Mouse (Mus musculus) CH12.LX (cell line): ENCODE measurements around the gene Hcrtr1. TPM values are rescaled to one million over a fixed set of nuclear protein-coding genes. Genes with fewer than 3 reads are reported as not detected.
A peak's percentile ranks its signal among the peaks of the same experiment; 100 is the strongest.

Experiments
- DNase-seq: peaks from one replicate; pipeline ENCODE4 v3.0.0-alpha.2; 2013; ENCODE audit errors: extremely low read depth
- H3K27ac ChIP-seq: 2 replicates; pipeline ENCODE4 v1.5.1; 2012; ENCODE audit warnings: low read depth, mild to moderate bottlenecking, control low read depth, moderate library complexity; ENCODE audit not compliant: insufficient read depth
- H3K27me3 ChIP-seq: replicated peaks from 2 replicates; pipeline ENCODE3; 2012; ENCODE audit warnings: inconsistent platforms
- H3K36me3 ChIP-seq, 2 experiments: replicated peaks in 1 of 2; 2 replicates each; pipeline versions ENCODE3 to v1.6.1; 2012; ENCODE audit warnings: inconsistent platforms in 1 of 2, low read length in 1 of 2, mild to moderate bottlenecking in 1 of 2, mixed read lengths in 1 of 2, moderate library complexity in 1 of 2; ENCODE audit not compliant: control insufficient read depth in 1 of 2, insufficient read depth in 1 of 2
- H3K4me1 ChIP-seq, 2 experiments: 2 replicates each; pipeline ENCODE4 v1.6.1; 2012; ENCODE audit warnings: inconsistent platforms in 1 of 2, moderate library complexity in 1 of 2; ENCODE audit not compliant: insufficient read depth in 2 of 2, control insufficient read depth in 1 of 2
- H3K4me2 ChIP-seq: 2 replicates; pipeline ENCODE4 v1.6.1; 2012; ENCODE audit warnings: low read depth, mild to moderate bottlenecking, control low read depth; ENCODE audit not compliant: poor library complexity, insufficient read depth, severe bottlenecking
- H3K4me3 ChIP-seq, 3 experiments: fragments of 150-350 bp in 1 of 3; sonication (generic) in 1 of 3; replicated peaks in 1 of 3; 2 replicates each; pipeline versions ENCODE3 to v1.5.1; 2011 to 2012; ENCODE audit warnings: low read depth in 2 of 3, low read length in 2 of 3, mild to moderate bottlenecking in 2 of 3, moderate library complexity in 2 of 3, control low read depth in 1 of 3, improper control_type of control experiment in 1 of 3, inconsistent platforms in 1 of 3, mixed read lengths in 1 of 3; ENCODE audit not compliant: poor library complexity in 1 of 3
- H3K79me2 ChIP-seq: replicated peaks from 2 replicates; pipeline ENCODE4 v1.6.1; 2012; ENCODE audit warnings: mild to moderate bottlenecking, moderate library complexity; ENCODE audit not compliant: control insufficient read depth, poor library complexity, insufficient read depth, severe bottlenecking; ENCODE audit errors: extremely low read depth
- H3K9ac ChIP-seq: 2 replicates; pipeline ENCODE4 v1.6.1; 2012; ENCODE audit warnings: low read depth, mild to moderate bottlenecking, control low read depth, moderate library complexity; ENCODE audit not compliant: insufficient read depth
- H3K9me3 ChIP-seq: replicated peaks from 2 replicates; pipeline ENCODE3; 2012; ENCODE audit warnings: low read length, inconsistent platforms, mixed read lengths
- BHLHE40 ChIP-seq: IDR thresholded peaks from 2 replicates; pipeline ENCODE4 v1.6.1; 2011; ENCODE audit warnings: mild to moderate bottlenecking, low read depth, low read length, improper control_type of control experiment
- CHD1 ChIP-seq: IDR thresholded peaks from 2 replicates; pipeline ENCODE4 v1.6.1; 2012; ENCODE audit warnings: low read depth, low read length, improper control_type of control experiment, inconsistent platforms
- E2F4 ChIP-seq: IDR thresholded peaks from 2 replicates; pipeline ENCODE4 v1.6.1; 2011; ENCODE audit warnings: low read depth, low read length, improper control_type of control experiment; ENCODE audit not compliant: insufficient replicate concordance
- ELF1 ChIP-seq: IDR thresholded peaks from 2 replicates; pipeline ENCODE4 v1.6.1; 2014; ENCODE audit warnings: low read depth, mild to moderate bottlenecking, inconsistent platforms, low read length, improper control_type of control experiment
- JUND ChIP-seq: conservative IDR thresholded peaks from 2 replicates; pipeline ENCODE4 v1.6.1; 2011; ENCODE audit warnings: low read depth, low read length, improper control_type of control experiment
- MAFK ChIP-seq: IDR thresholded peaks from 2 replicates; pipeline ENCODE4 v1.6.1; 2011; ENCODE audit warnings: low read length, improper control_type of control experiment; ENCODE audit not compliant: insufficient replicate concordance
- MAZ ChIP-seq: IDR thresholded peaks from 2 replicates; pipeline ENCODE4 v1.6.1; 2012; ENCODE audit warnings: low read depth, mild to moderate bottlenecking, inconsistent platforms, low read length, improper control_type of control experiment, moderate library complexity
- POLR2A ChIP-seq: IDR thresholded peaks from 2 replicates; pipeline ENCODE4 v1.6.1; 2011; ENCODE audit warnings: low read depth, mild to moderate bottlenecking, improper control_type of control experiment, low read length
- POLR2AphosphoS2 ChIP-seq: IDR thresholded peaks from 2 replicates; pipeline ENCODE4 v1.6.1; 2011; ENCODE audit warnings: low read depth, low read length, improper control_type of control experiment
- RCOR1 ChIP-seq: conservative IDR thresholded peaks from 2 replicates; pipeline ENCODE4 v1.6.1; 2012; ENCODE audit warnings: low read depth, mild to moderate bottlenecking, inconsistent platforms, low read length, improper control_type of control experiment
- UBTF ChIP-seq: IDR thresholded peaks from 2 replicates; pipeline ENCODE4 v1.6.1; 2012; ENCODE audit warnings: low read depth, mild to moderate bottlenecking, inconsistent platforms, low read length, improper control_type of control experiment, moderate library complexity
- USF1 ChIP-seq: IDR thresholded peaks from 2 replicates; pipeline ENCODE4 v1.6.1; 2014; ENCODE audit warnings: low read depth, mild to moderate bottlenecking, inconsistent platforms, low read length, improper control_type of control experiment
- ZKSCAN1 ChIP-seq: IDR thresholded peaks from 2 replicates; pipeline ENCODE4 v1.6.1; 2012; ENCODE audit warnings: low read depth, inconsistent platforms, low read length, improper control_type of control experiment, borderline replicate concordance
- ZNF384 ChIP-seq: IDR thresholded peaks from 2 replicates; pipeline ENCODE4 v1.6.1; 2012; ENCODE audit warnings: low read depth, low read length, improper control_type of control experiment, inconsistent platforms
- dilution Hi-C: fragments of 300-500 bp; cut with MboI; formaldehyde crosslinking; loops from 2 replicates; pipeline ENCODE4 v1.14.3; 2020; ENCODE audit warnings: low sequenced_read_pairs; ENCODE audit not compliant: extremely low pct_unique_long_range_greater_than_20kb, extremely low pct_ligation_motif_present
- in situ Hi-C: fragments of 300-500 bp; cut with MboI; formaldehyde crosslinking; loops from 3 replicates; pipeline ENCODE4 v1.14.3; 2019; ENCODE audit warnings: low sequenced_read_pairs, low pct_ligation_motif_present, low pct_unique_long_range_greater_than_20kb, mixed read lengths
- polyA plus RNA-seq: library from polyadenylated mRNA; unstranded; fragments of >175 nt; gene quantifications from 2 replicates; pipeline ENCODE4 v1.2.1, GENCODE M21; 2012; ENCODE audit warnings: low read depth; ENCODE audit not compliant: insufficient read length
- total RNA-seq, 2 experiments: library from RNA; depleted of rRNA; stranded (reverse); fragments of 300-350 nt in 1 of 2; fragments of >200 nt in 1 of 2; gene quantifications; 2 replicates each; pipeline ENCODE4 v1.2.3; 2012 to 2014

The Hcrtr1 gene
- total and polyA plus RNA-seq, 3 experiments: not detected

DNA sequence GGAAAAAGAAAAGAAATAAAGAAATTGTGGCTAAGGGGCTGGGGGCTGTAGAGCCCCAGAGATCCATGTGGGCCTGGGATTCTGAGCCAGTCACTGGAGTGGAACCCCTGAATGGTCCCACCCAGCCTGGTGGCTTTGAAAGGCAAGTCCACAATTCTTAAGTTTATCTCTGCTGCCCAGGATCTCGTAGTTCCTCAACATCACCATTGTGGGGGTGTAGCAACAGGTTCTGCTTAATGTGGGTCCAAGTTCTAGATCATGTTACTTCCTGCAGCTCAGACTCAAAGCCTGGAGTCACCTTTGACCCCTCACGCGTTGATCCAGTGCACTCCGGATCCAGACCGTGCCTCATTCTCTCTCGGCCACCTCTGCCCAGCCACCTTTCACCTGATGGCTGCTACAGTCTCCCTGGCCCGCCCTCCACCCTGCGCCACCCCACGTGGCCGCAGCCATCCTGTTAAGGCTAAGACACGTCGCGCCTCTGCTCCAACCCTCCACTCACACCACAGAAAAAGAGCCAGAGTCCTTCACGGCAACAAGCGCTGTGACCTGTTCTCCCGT, 30.3 kb upstream of the Hcrtr1 start:
- H3K4me1 ChIP-seq: peaks cover 6 to 8% of the 10 kb centered on the region in 2 experiments
- H3K27ac ChIP-seq: no peak overlapping the region
- peaks cover 93% of the 10 kb centered on the region for H3K27me3 ChIP-seq
- TF ChIP-seq ZKSCAN1: no peak
- no peak for TF ChIP-seq CHD1
- TF ChIP-seq JUND: no peak
- TF ChIP-seq MAZ: no peak
- TF ChIP-seq E2F4: no peak
- TF ChIP-seq MAFK: no peak
- TF ChIP-seq ELF1: no peak
- in situ Hi-C loops (no loop called here), dilution Hi-C loops (no loop called here)
- H3K79me2 ChIP-seq: no peaks in the 10 kb centered on the region
- H3K9me3 ChIP-seq: no peaks in the 10 kb centered on the region
- no peak overlapping the region for H3K9ac ChIP-seq
- no peak for DNase-seq
- no peak overlapping the region for H3K4me2 ChIP-seq
- H3K4me3 ChIP-seq: no peak overlapping the region
- H3K36me3 ChIP-seq: no peaks in the 10 kb centered on the region

DNA sequence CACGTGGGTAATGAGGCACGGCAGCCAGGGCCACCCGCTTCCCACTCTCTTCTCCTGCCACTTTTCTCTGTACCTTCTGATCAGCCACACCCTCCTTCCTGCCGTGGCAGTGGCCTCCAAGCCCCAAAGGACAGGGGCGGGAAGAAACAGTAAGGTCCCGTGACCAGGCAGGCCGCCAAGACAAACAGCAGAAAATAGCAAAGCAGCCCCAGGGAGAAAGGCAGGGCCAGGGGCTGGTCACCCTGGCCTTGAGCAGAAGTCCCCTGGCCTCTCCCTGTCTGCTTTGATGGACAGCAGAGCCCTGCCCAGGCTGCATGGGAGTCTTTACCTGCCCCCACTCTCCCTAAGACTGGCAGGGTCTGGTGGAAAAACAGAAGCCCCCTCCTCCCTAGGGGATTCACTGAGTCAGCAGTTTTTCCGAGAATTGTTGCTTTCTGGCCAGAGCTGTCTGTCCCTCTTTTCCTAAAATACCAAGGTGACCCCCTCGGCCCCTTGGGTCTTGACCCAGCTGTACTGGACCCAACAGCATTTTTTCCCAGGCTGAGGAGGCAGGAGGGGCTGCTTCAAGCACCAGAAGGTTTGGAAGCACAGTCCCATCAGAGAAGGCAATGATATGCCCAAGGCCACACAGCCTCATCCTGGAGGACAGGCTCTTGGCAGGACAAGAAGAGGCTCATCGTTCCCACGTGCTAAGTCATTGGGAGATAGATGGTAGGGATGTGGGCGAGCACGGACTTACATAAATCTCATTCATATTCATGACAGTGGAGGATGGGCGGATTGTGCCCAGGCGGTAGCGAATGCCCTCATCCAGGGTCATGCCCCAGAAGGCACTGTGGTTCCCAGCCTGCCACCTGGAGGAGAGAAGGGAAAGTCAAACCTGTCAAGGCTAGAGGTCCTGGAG, 29.4 kb upstream of the Hcrtr1 start:
- H3K36me3 ChIP-seq: no peaks in the 10 kb centered on the region
- dilution Hi-C loops: no loop called here
- in situ Hi-C loops: no loop called here
- TF ChIP-seq BHLHE40 (0 out of 2 replicates have a peak, but pooled peaks have one; percentile 13), POLR2A (no peak), ZNF384 (no peak), MAFK (peak; percentile 76; the same call in 1 of the 2 replicates), POLR2AphosphoS2 (no peak), USF1 (no peak), ELF1 (no peak), RCOR1 (no peak), UBTF (no peak)
- no peaks in the 10 kb centered on the region for H3K79me2 ChIP-seq
- peaks cover 93% of the 10 kb centered on the region for H3K27me3 ChIP-seq
- H3K9me3 ChIP-seq: no peaks in the 10 kb centered on the region
- DNase-seq: no peak
- no peak overlapping the region for H3K4me2 ChIP-seq
- no peak overlapping the region for H3K4me3 ChIP-seq
- peaks cover 6 to 8% of the 10 kb centered on the region in 2 experiments for H3K4me1 ChIP-seq
- H3K9ac ChIP-seq: no peak overlapping the region
- no peak overlapping the region for H3K27ac ChIP-seq
